In genomic region chr14:45329018-45329588, GRCm38 (mm10) we compare ENCODE assay signal across 8 mouse cellular contexts. TPM values are rescaled to one million over a fixed set of nuclear protein-coding genes. Genes with fewer than 3 reads are reported as not detected.
DNase-seq lines count a peak whose midpoint lies in the region; ATAC-seq lines count a peak whose summit lies in the region.

No protein-coding gene starts in this region.

- no peaks in the 10 kb centered on the region for H3K27me3 ChIP-seq in lung, embryonic 16.5 days (ENCODE audit: control insufficient read depth, insufficient read depth, low read depth, low read length)
- H3K27me3 ChIP-seq in embryonic facial prominence, embryonic 15.5 days: no peaks in the 10 kb centered on the region
- no peaks in the 10 kb centered on the region for H3K27me3 ChIP-seq in limb, embryonic 10.5 days (ENCODE audit: low read depth, poor library complexity, severe bottlenecking)
- H3K27me3 ChIP-seq in neural tube, embryonic 15.5 days (replicated peaks): no peaks in the 10 kb centered on the region

- peak overlapping the region; percentile 11; the same call in 1 of the 2 replicates for H3K9ac ChIP-seq in lung, embryonic 16.5 days (ENCODE audit: low read length)
- H3K9ac ChIP-seq in embryonic facial prominence, embryonic 15.5 days: no peak overlapping the region
- H3K9ac ChIP-seq in neural tube, embryonic 15.5 days (replicated peaks): peak overlapping the region; percentile 44

- peak overlapping the region; percentile 59 for H3K4me2 ChIP-seq in lung, embryonic 16.5 days (ENCODE audit: low read depth, low read length)
- H3K4me2 ChIP-seq in embryonic facial prominence, embryonic 15.5 days (replicated peaks): peak overlapping the region; percentile 55
- peak overlapping the region; percentile 67 for H3K4me2 ChIP-seq in neural tube, embryonic 15.5 days

- peak overlapping the region; percentile 79 for H3K4me3 ChIP-seq in lung, embryonic 16.5 days (ENCODE audit: low read length)
- peak overlapping the region; percentile 85 for H3K4me3 ChIP-seq in embryonic facial prominence, embryonic 15.5 days (replicated peaks)
- peak overlapping the region; percentile 98 for H3K4me3 ChIP-seq in limb, embryonic 10.5 days
- H3K4me3 ChIP-seq in neural tube, embryonic 15.5 days (replicated peaks): peak overlapping the region; percentile 93

- 0 out of 2 replicates have a peak, but pooled peaks cover 2% of the 10 kb centered on the region for H3K4me1 ChIP-seq in lung, embryonic 16.5 days (replicated peaks; ENCODE audit: control insufficient read depth, insufficient read depth, low read length)
- H3K4me1 ChIP-seq in embryonic facial prominence, embryonic 15.5 days: peaks cover 8% of the 10 kb centered on the region; the same call in 1 of the 2 replicates
- H3K4me1 ChIP-seq in limb, embryonic 10.5 days: peaks cover 8% of the 10 kb centered on the region; the same call in 1 of the 2 replicates
- H3K4me1 ChIP-seq in neural tube, embryonic 15.5 days: peaks cover 16% of the 10 kb centered on the region

- H3K9me3 ChIP-seq in lung, embryonic 16.5 days (ENCODE audit: control insufficient read depth, low read length): no peaks in the 10 kb centered on the region
- H3K9me3 ChIP-seq in embryonic facial prominence, embryonic 15.5 days (replicated peaks): no peaks in the 10 kb centered on the region
- H3K9me3 ChIP-seq in limb, embryonic 10.5 days (replicated peaks): no peaks in the 10 kb centered on the region
- H3K9me3 ChIP-seq in neural tube, embryonic 15.5 days (replicated peaks): no peaks in the 10 kb centered on the region

- intact Hi-C loops in left cerebral cortex, postnatal 4 days (cut with DNase I): no loop called here

- 0 out of 2 replicates have a peak overlapping the region, but pooled peaks have one; percentile 45 for H3K27ac ChIP-seq in lung, embryonic 16.5 days (ENCODE audit: low read length)
- peak overlapping the region; percentile 90; the same call in 1 of the 2 replicates for H3K27ac ChIP-seq in embryonic facial prominence, embryonic 15.5 days (replicated peaks)
- H3K27ac ChIP-seq in limb, embryonic 10.5 days: peak overlapping the region; percentile 96
- peak overlapping the region; percentile 77 for H3K27ac ChIP-seq in neural tube, embryonic 15.5 days (replicated peaks)

- no peak for DNase-seq in lung, adult 18-20 months
- DNase-seq in limb, embryonic 10.5 days (ENCODE audit: low spot score): no peak
- DNase-seq in right cerebral cortex, postnatal 36 days (ENCODE audit: low spot score in 2 of 2): no peak
- DNase-seq in left cerebral cortex, postnatal 4 days: no peak
- DNase-seq in frontal cortex, postnatal 25 days (ENCODE audit: low spot score in 2 of 2): no peak

- ATAC-seq in lung, embryonic 16.5 days (ENCODE audit: low read depth): peak; percentile 8
- peak; percentile 31; the same call in 1 of the 2 replicates for ATAC-seq in embryonic facial prominence, embryonic 15.5 days (ENCODE audit: insufficient number of reproducible peaks, low FRiP score, low TSS enrichment, low read depth)
- peak; percentile 52 for ATAC-seq in neural tube, embryonic 15.5 days (ENCODE audit: low FRiP score)

- peaks cover 13% of the 10 kb centered on the region for H3K36me3 ChIP-seq in lung, embryonic 16.5 days (ENCODE audit: control insufficient read depth, insufficient read depth, low read length)
- peaks cover 17% of the 10 kb centered on the region for H3K36me3 ChIP-seq in embryonic facial prominence, embryonic 15.5 days
- peaks cover 31% of the 10 kb centered on the region for H3K36me3 ChIP-seq in limb, embryonic 10.5 days
- H3K36me3 ChIP-seq in neural tube, embryonic 15.5 days: peaks cover 15% of the 10 kb centered on the region

- WGBS in lung, embryonic 16.5 days: 11% methylated on average over 8 of the region's 8 CpGs
- WGBS in embryonic facial prominence, embryonic 15.5 days: 11% methylated on average over 8 of the region's 8 CpGs
- WGBS in limb, embryonic 10.5 days: 13% methylated on average over 8 of the region's 8 CpGs
- 11% methylated on average over 8 of the region's 8 CpGs for WGBS in neural tube, embryonic 15.5 days

RNA-seq across cellular contexts. Expression of gene Psmc6, which starts 0.5 kb away (rescaled TPM):
- polyA plus RNA-seq in lung, embryonic 16.5 days (2015; fragmentation: Nextera tagmentation; extraction: Ambion mirVana): 147 and 150 TPM in 2 replicates
- 137 and 138 TPM in 2 replicates for polyA plus RNA-seq in embryonic facial prominence, embryonic 15.5 days (2015; fragmentation: Nextera tagmentation; extraction: Ambion mirVana)
- 201 and 203 TPM in 2 replicates for polyA plus RNA-seq in limb, embryonic 10.5 days (2016; fragmentation: Nextera tagmentation; extraction: Ambion mirVana)
- 148 and 153 TPM in 2 replicates for polyA plus RNA-seq in neural tube, embryonic 15.5 days (2015; fragmentation: Nextera tagmentation; extraction: Ambion mirVana)
- 100 to 1,000 TPM; 118 to 132 TPM for total RNA-seq in left cerebral cortex, postnatal 4 days (2021)

RNA-seq across cellular contexts. Expression of gene Ero1l, which starts 10.5 kb away (rescaled TPM):
- polyA plus RNA-seq in lung, embryonic 16.5 days (2015; fragmentation: Nextera tagmentation; extraction: Ambion mirVana): 29.8 and 31.1 TPM in 2 replicates
- polyA plus RNA-seq in embryonic facial prominence, embryonic 15.5 days (2015; fragmentation: Nextera tagmentation; extraction: Ambion mirVana): 34.6 and 38.0 TPM in 2 replicates
- polyA plus RNA-seq in limb, embryonic 10.5 days (2016; fragmentation: Nextera tagmentation; extraction: Ambion mirVana): 31.6 and 33.6 TPM in 2 replicates
- 19.8 and 20.1 TPM in 2 replicates for polyA plus RNA-seq in neural tube, embryonic 15.5 days (2015; fragmentation: Nextera tagmentation; extraction: Ambion mirVana)
- 10 to 100 TPM; 22.0 to 22.5 TPM for total RNA-seq in left cerebral cortex, postnatal 4 days (2021)

RNA-seq across cellular contexts. Expression of gene Styx, which starts 21.8 kb away (rescaled TPM):
- polyA plus RNA-seq in lung, embryonic 16.5 days (2015; fragmentation: Nextera tagmentation; extraction: Ambion mirVana): 57.5 and 61.9 TPM in 2 replicates
- 59.4 and 74.8 TPM in 2 replicates for polyA plus RNA-seq in embryonic facial prominence, embryonic 15.5 days (2015; fragmentation: Nextera tagmentation; extraction: Ambion mirVana)
- polyA plus RNA-seq in limb, embryonic 10.5 days (2016; fragmentation: Nextera tagmentation; extraction: Ambion mirVana): 38.7 and 46.9 TPM in 2 replicates
- 68.0 and 68.8 TPM in 2 replicates for polyA plus RNA-seq in neural tube, embryonic 15.5 days (2015; fragmentation: Nextera tagmentation; extraction: Ambion mirVana)
- 10 to 100 TPM; 25.1 to 38.8 TPM for total RNA-seq in left cerebral cortex, postnatal 4 days (2021)

Comparison
In these comparisons a context has a peak if more than half of its experiments do, and no peak if none do; other contexts are left out.
1. H3K27ac ChIP-seq: peak in every context shown above with its lines; median percentile 96 in limb, embryonic 10.5 days; 90 in embryonic facial prominence, embryonic 15.5 days; 77 in neural tube, embryonic 15.5 days; 45 in lung, embryonic 16.5 days.